Comparison of ENCODE assay signal across 9 mouse cellular contexts in genomic region chr4:33245853-33246395, GRCm38 (mm10). TPM values are rescaled to one million over a fixed set of nuclear protein-coding genes. Genes with fewer than 3 reads are reported as not detected.
DNase-seq lines count a peak whose midpoint lies in the region; ATAC-seq and TF ChIP-seq lines count a peak whose summit lies in the region.
"Had no signal": no experiment of that assay in that cellular context is flagged by ENCODE, and none has a peak within 500 bp of the region (broad histone marks: within the 10 kb centered on the region; RNA-seq: fewer than 3 reads in every experiment).

No protein-coding gene starts in this region.

- no peak overlapping the region for H3K27ac ChIP-seq in lung, embryonic 15.5 days
- no peak overlapping the region for H3K27ac ChIP-seq in forebrain, embryonic 16.5 days (ENCODE audit: low read length)
- no peak overlapping the region for H3K27ac ChIP-seq in limb, embryonic 10.5 days
- H3K27ac ChIP-seq in small intestine, adult 2 months (ENCODE audit: insufficient read depth, low read depth, low read length) = no peak overlapping the region

- no peaks in the 10 kb centered on the region for H3K27me3 ChIP-seq in lung, embryonic 15.5 days
- H3K27me3 ChIP-seq in forebrain, embryonic 16.5 days (replicated peaks; ENCODE audit: control insufficient read depth, insufficient read depth, low read length) = no peaks in the 10 kb centered on the region
- H3K27me3 ChIP-seq in limb, embryonic 10.5 days (ENCODE audit: low read depth, poor library complexity, severe bottlenecking) = no peaks in the 10 kb centered on the region
- no peaks in the 10 kb centered on the region for H3K27me3 ChIP-seq in small intestine, adult 2 months (ENCODE audit: control insufficient read depth, insufficient read depth, low read length)

- no peak for DNase-seq in lung, adult 18-20 months
- no peak for DNase-seq in limb, embryonic 10.5 days (ENCODE audit: low spot score)
- no peak for DNase-seq in spleen, postnatal 10 days (ENCODE audit: low spot score in 2 of 2)
- DNase-seq: adrenal gland, postnatal 25 days; gastrocnemius, postnatal 14 days had no signal

- peak overlapping the region; percentile 91 for H3K4me3 ChIP-seq in lung, embryonic 15.5 days
- no peak overlapping the region; the same call in 1 of the 2 replicates for H3K4me3 ChIP-seq in forebrain, embryonic 16.5 days (replicated peaks; ENCODE audit: low read length)
- H3K4me3 ChIP-seq in limb, embryonic 10.5 days = 0 out of 2 replicates have a peak overlapping the region, but pooled peaks have one; percentile 97
- peak overlapping the region; percentile 53 for H3K4me3 ChIP-seq in small intestine, adult 2 months (ENCODE audit: low read depth, low read length)

- 0 out of 2 replicates have a peak overlapping the region, but pooled peaks have one; percentile 60 for H3K9ac ChIP-seq in lung, embryonic 15.5 days
- no peak overlapping the region for H3K9ac ChIP-seq in forebrain, embryonic 16.5 days (replicated peaks; ENCODE audit: low read depth, low read length)

- H3K9me3 ChIP-seq in lung, embryonic 15.5 days = no peaks in the 10 kb centered on the region
- H3K9me3 ChIP-seq in forebrain, embryonic 16.5 days (ENCODE audit: control insufficient read depth, low read length) = no peaks in the 10 kb centered on the region
- H3K9me3 ChIP-seq in limb, embryonic 10.5 days (replicated peaks) = no peaks in the 10 kb centered on the region

- peak overlapping the region; percentile 76 for H3K4me2 ChIP-seq in lung, embryonic 15.5 days
- H3K4me2 ChIP-seq in forebrain, embryonic 16.5 days (ENCODE audit: low read length) = peak overlapping the region; percentile 29

- no peak for TF ChIP-seq CTCF in small intestine, adult 2 months (IDR thresholded peaks at IDR 0.05; ENCODE audit: extremely low read depth, insufficient read length, insufficient replicate concordance, low read depth, low read length)

- ATAC-seq in lung, embryonic 15.5 days (ENCODE audit: borderline replicate concordance, extremely low read depth, low FRiP score, low TSS enrichment) = no peak
- no peak for ATAC-seq in forebrain, embryonic 16.5 days
- ATAC-seq in inflammation-experienced regulatory T-cells, adult 6 months = no peak

- H3K4me1 ChIP-seq in lung, embryonic 15.5 days = peaks cover 20% of the 10 kb centered on the region
- H3K4me1 ChIP-seq in forebrain, embryonic 16.5 days (replicated peaks; ENCODE audit: control insufficient read depth, insufficient read depth, low read length) = peaks cover 24% of the 10 kb centered on the region
- H3K4me1 ChIP-seq in limb, embryonic 10.5 days = peaks cover 14% of the 10 kb centered on the region; the same call in 1 of the 2 replicates
- H3K4me1 ChIP-seq in small intestine, adult 2 months (ENCODE audit: control insufficient read depth, insufficient read depth, insufficient read length, low read length) = peaks cover 9% of the 10 kb centered on the region; the same call in 1 of the 2 replicates

- peaks cover 36% of the 10 kb centered on the region for H3K36me3 ChIP-seq in lung, embryonic 15.5 days
- peaks cover 14% of the 10 kb centered on the region for H3K36me3 ChIP-seq in forebrain, embryonic 16.5 days (ENCODE audit: control insufficient read depth, insufficient read depth)
- H3K36me3 ChIP-seq in limb, embryonic 10.5 days = peaks cover 44% of the 10 kb centered on the region
- H3K36me3 ChIP-seq in small intestine, adult 2 months (ENCODE audit: control insufficient read depth, insufficient read depth, low read length) = peaks cover 20% of the 10 kb centered on the region

- TF ChIP-seq POLR2A in small intestine, adult 2 months (IDR thresholded peaks at IDR 0.05; ENCODE audit: low read depth, low read length) = no peak

- WGBS in lung, embryonic 15.5 days = 65% methylated on average over 14 of the region's 14 CpGs
- WGBS in forebrain, embryonic 16.5 days = 90% methylated on average over 14 of the region's 14 CpGs
- 96% methylated on average over 14 of the region's 14 CpGs for WGBS in limb, embryonic 10.5 days
- WGBS in small intestine, adult 2 months = 30% methylated on average over 14 of the region's 14 CpGs

RNA-seq across cellular contexts. Expression of gene Srsf12, which starts 37.1 kb away (rescaled TPM):
- polyA plus RNA-seq in lung, embryonic 15.5 days (2015; fragmentation: Nextera tagmentation; extraction: Ambion mirVana) = 3.3 TPM in 2 replicates
- 36.4 and 44.2 TPM in 2 replicates for polyA plus RNA-seq in forebrain, embryonic 16.5 days (2015; fragmentation: Nextera tagmentation; extraction: Ambion mirVana)
- 6.0 and 8.8 TPM in 2 replicates for polyA plus RNA-seq in limb, embryonic 10.5 days (2016; fragmentation: Nextera tagmentation; extraction: Ambion mirVana)
- polyA plus RNA-seq in small intestine, adult 2 months (2012; rRNA removed) = 0.15 TPM in 1 of 2 replicates, not detected in the other
- 1 to 10 TPM; 1.4 to 4.2 (median 3.5) TPM for polyA plus RNA-seq in inflammation-experienced regulatory T-cells, adult 6 months (2017; shearing (Covaris generic))

RNA-seq across cellular contexts. Expression of gene Pnrc1, which starts 44.0 kb away (rescaled TPM):
- polyA plus RNA-seq in lung, embryonic 15.5 days (2015; fragmentation: Nextera tagmentation; extraction: Ambion mirVana) = 122 and 129 TPM in 2 replicates
- 77.6 and 100 TPM in 2 replicates for polyA plus RNA-seq in forebrain, embryonic 16.5 days (2015; fragmentation: Nextera tagmentation; extraction: Ambion mirVana)
- polyA plus RNA-seq in limb, embryonic 10.5 days (2016; fragmentation: Nextera tagmentation; extraction: Ambion mirVana) = 71.1 and 87.1 TPM in 2 replicates
- polyA plus RNA-seq in small intestine, adult 2 months (2012; rRNA removed) = 119 and 337 TPM in 2 replicates
- 10 to 100 TPM; 55.0 to 86.9 (median 86.3) TPM for polyA plus RNA-seq in inflammation-experienced regulatory T-cells, adult 6 months (2017; shearing (Covaris generic))

RNA-seq across cellular contexts. Expression of gene Pm20d2, which starts 56.4 kb away (rescaled TPM):
- 1.2 and 1.6 TPM in 2 replicates for polyA plus RNA-seq in lung, embryonic 15.5 days (2015; fragmentation: Nextera tagmentation; extraction: Ambion mirVana)
- polyA plus RNA-seq in forebrain, embryonic 16.5 days (2015; fragmentation: Nextera tagmentation; extraction: Ambion mirVana) = 2.8 and 2.9 TPM in 2 replicates
- polyA plus RNA-seq in limb, embryonic 10.5 days (2016; fragmentation: Nextera tagmentation; extraction: Ambion mirVana) = 0.68 and 1.5 TPM in 2 replicates
- 3.0 and 4.9 TPM in 2 replicates for polyA plus RNA-seq in small intestine, adult 2 months (2012; rRNA removed)
- not detected for polyA plus RNA-seq in inflammation-experienced regulatory T-cells, adult 6 months (2017; shearing (Covaris generic))
